Mouse (Mus musculus): ENCODE data around the gene Gpr68.

The Gpr68 gene

GRCm38 (mm10) chr12:100910731-100911130 lies 2.7 kb upstream of the Gpr68 start:
- DNase-seq (ENCODE audit: low spot score) = no peak

GRCm38 (mm10) chr12:100909765-100910164 lies 1.8 kb upstream of the Gpr68 start:
- no peak for DNase-seq (ENCODE audit: low spot score)

- DNase-seq (ENCODE audit: low spot score) = no peak
Observed at GRCm38 (mm10) chr12:100908298-100909034, 468 bp upstream of the Gpr68 start.

- no peak for DNase-seq (ENCODE audit: low spot score)
Observed at GRCm38 (mm10) chr12:100906861-100907260, 1.1 kb downstream of the Gpr68 start.

- no peak for DNase-seq (ENCODE audit: low spot score)
Observed at GRCm38 (mm10) chr12:100903761-100904160, 4.2 kb downstream of the Gpr68 start.

GRCm38 (mm10) chr12:100901386-100901785 lies 6.6 kb downstream of the Gpr68 start:
- no peak for DNase-seq (ENCODE audit: low spot score)

GRCm38 (mm10) chr12:100900901-100901300 lies 7.1 kb downstream of the Gpr68 start:
- DNase-seq (ENCODE audit: low spot score) = no peak

- DNase-seq (ENCODE audit: low spot score) = no peak
Observed at GRCm38 (mm10) chr12:100899111-100899640, 8.8 kb downstream of the Gpr68 start.

GRCm38 (mm10) chr12:100897736-100898650 lies 10.0 kb downstream of the Gpr68 start:
- DNase-seq (ENCODE audit: low spot score) = no peak

GRCm38 (mm10) chr12:100896661-100897060 lies 11.3 kb downstream of the Gpr68 start:
- DNase-seq (ENCODE audit: low spot score) = no peak

- no peak for DNase-seq (ENCODE audit: low spot score)
Observed at GRCm38 (mm10) chr12:100895504-100895903, 12.5 kb downstream of the Gpr68 start.

- DNase-seq (ENCODE audit: low spot score) = no peak
Observed at GRCm38 (mm10) chr12:100890548-100890947, 17.4 kb downstream of the Gpr68 start.

- DNase-seq (ENCODE audit: low spot score) = no peak
Observed at GRCm38 (mm10) chr12:100887801-100888258, 20.2 kb downstream of the Gpr68 start.

GRCm38 (mm10) chr12:100886877-100887276 lies 21.1 kb downstream of the Gpr68 start:
- DNase-seq (ENCODE audit: low spot score) = no peak

GRCm38 (mm10) chr12:100885585-100885984 lies 22.4 kb downstream of the Gpr68 start:
- no peak for DNase-seq (ENCODE audit: low spot score)

GRCm38 (mm10) chr12:100883168-100883567 lies 24.8 kb downstream of the Gpr68 start:
- no peak for DNase-seq (ENCODE audit: low spot score)

GRCm38 (mm10) chr12:100878556-100878955 lies 29.4 kb downstream of the Gpr68 start:
- DNase-seq (ENCODE audit: low spot score) = no peak

- DNase-seq (ENCODE audit: low spot score) = no peak
Observed at GRCm38 (mm10) chr12:100877936-100878335, 30.1 kb downstream of the Gpr68 start.

- DNase-seq (ENCODE audit: low spot score) = no peak
Observed at GRCm38 (mm10) chr12:100875960-100876359, 32.0 kb downstream of the Gpr68 start.

GRCm38 (mm10) chr12:100875553-100875952 lies 32.4 kb downstream of the Gpr68 start:
- no peak for DNase-seq (ENCODE audit: low spot score)

GRCm38 (mm10) chr12:100873612-100874011 lies 34.4 kb downstream of the Gpr68 start:
- DNase-seq (ENCODE audit: low spot score) = no peak

GRCm38 (mm10) chr12:100871841-100872240 lies 36.2 kb downstream of the Gpr68 start:
- no peak for DNase-seq (ENCODE audit: low spot score)

GRCm38 (mm10) chr12:100871234-100871633 lies 36.8 kb downstream of the Gpr68 start:
- no peak for DNase-seq (ENCODE audit: low spot score)
